Mouse (Mus musculus) bone marrow, adult 2 months (tissue): ENCODE measurements around the gene Gm49510. TPM values are rescaled to one million over a fixed set of nuclear protein-coding genes. Genes with fewer than 3 reads are reported as not detected.

Experiments
- H3K27ac ChIP-seq: fragments of 200-500 bp; 2 replicates; pipeline ENCODE4 v1.5.1; 2012; ENCODE audit warnings: low read depth, mild to moderate bottlenecking, control low read depth, inconsistent platforms, low read length; ENCODE audit not compliant: control insufficient read depth, poor library complexity, insufficient read depth
- H3K4me1 ChIP-seq: fragments of 200-500 bp; 2 replicates; pipeline ENCODE4 v1.6.1; 2011; ENCODE audit warnings: low read length; ENCODE audit not compliant: control insufficient read depth, insufficient read depth
- H3K4me3 ChIP-seq: fragments of 200-500 bp; replicated peaks from 2 replicates; pipeline ENCODE3; 2011; ENCODE audit warnings: mild to moderate bottlenecking, low read depth, low read length, control low read depth; ENCODE audit not compliant: control insufficient read depth
- CTCF ChIP-seq: fragments of 200-500 bp; IDR thresholded peaks from 2 replicates; pipeline ENCODE4 v1.5.1; 2011; ENCODE audit warnings: low read length, control low read depth; ENCODE audit not compliant: control insufficient read depth, insufficient read depth
- POLR2A ChIP-seq: fragments of 200-500 bp; IDR thresholded peaks from 2 replicates; pipeline ENCODE4 v1.6.1; 2011; ENCODE audit warnings: low read depth, mild to moderate bottlenecking, control low read depth, low read length, borderline replicate concordance; ENCODE audit not compliant: control insufficient read depth
- WGBS: fragments of 180-500 bp; shearing (Covaris S2); methylation state at CpG from one replicate; pipeline ENCODE4 v1.1.7; 2018; 5-methylcytosine and 5-hydroxymethylcytosine counted together
- polyA plus RNA-seq: library from polyadenylated mRNA; stranded (reverse); fragments of >200 nt; gene quantifications from 2 replicates; pipeline ENCODE4 v1.2.4, GENCODE M21; 2011; ENCODE audit warnings: low replicate concordance; ENCODE audit not compliant: missing spikeins, insufficient read depth, insufficient read length

The Gm49510 gene
- polyA plus RNA-seq, 1 experiment: not detected

GRCm38 (mm10) chr15:78926021-78926919, 26.8 kb downstream of the Gm49510 start, which contains the start of gene Lgals1:
Gene Lgals1 (plus strand): TSS chr15:78926725.
- Histone ChIP-seq H3K27ac (peak within 1 kb of the TSS; percentile 85), H3K4me1 (peaks cover 10% of the 10 kb centered on the region), H3K4me3 (peak within 1 kb of the TSS; percentile 65)
- 10% methylated on average over 20 of the region's 20 CpGs for WGBS
- TF ChIP-seq POLR2A (peak; percentile 38; the same call in 1 of the 2 replicates), CTCF (no peak)

- peaks cover 10% of the 10 kb centered on the region for H3K4me1 ChIP-seq
Measured at GRCm38 (mm10) chr15:78927021-78927787, 27.7 kb downstream of the Gm49510 start.

GRCm38 (mm10) chr15:78927788-78928457, 28.5 kb downstream of the Gm49510 start:
- Histone ChIP-seq H3K27ac (peak overlapping the region; percentile 85), H3K4me3 (peak overlapping the region; percentile 52), H3K4me1 (peaks cover 9% of the 10 kb centered on the region)
- under 1% methylated on average over 35 of the region's 35 CpGs for WGBS
- TF ChIP-seq POLR2A: peak; percentile 44; the same call in 1 of the 2 replicates
- no peak for TF ChIP-seq CTCF

More at GRCm38 (mm10) chr15:78927021-78927787, 27.7 kb downstream of the Gm49510 start:
- H3K4me3 ChIP-seq: peak overlapping the region; percentile 65
- TF ChIP-seq CTCF (no peak), POLR2A (no peak)
- 15% methylated on average over 15 of the region's 15 CpGs for WGBS
- peak overlapping the region; percentile 85 for H3K27ac ChIP-seq

GRCm38 (mm10) chr15:78928539-78928938, 29.1 kb downstream of the Gm49510 start:
- Histone ChIP-seq H3K4me1 (peaks cover 4% of the 10 kb centered on the region; the same call in 1 of the 2 replicates), H3K4me3 (no peak overlapping the region), H3K27ac (no peak overlapping the region)
- 44% methylated on average over 8 of the region's 8 CpGs for WGBS
- no peak for TF ChIP-seq CTCF

DNA sequence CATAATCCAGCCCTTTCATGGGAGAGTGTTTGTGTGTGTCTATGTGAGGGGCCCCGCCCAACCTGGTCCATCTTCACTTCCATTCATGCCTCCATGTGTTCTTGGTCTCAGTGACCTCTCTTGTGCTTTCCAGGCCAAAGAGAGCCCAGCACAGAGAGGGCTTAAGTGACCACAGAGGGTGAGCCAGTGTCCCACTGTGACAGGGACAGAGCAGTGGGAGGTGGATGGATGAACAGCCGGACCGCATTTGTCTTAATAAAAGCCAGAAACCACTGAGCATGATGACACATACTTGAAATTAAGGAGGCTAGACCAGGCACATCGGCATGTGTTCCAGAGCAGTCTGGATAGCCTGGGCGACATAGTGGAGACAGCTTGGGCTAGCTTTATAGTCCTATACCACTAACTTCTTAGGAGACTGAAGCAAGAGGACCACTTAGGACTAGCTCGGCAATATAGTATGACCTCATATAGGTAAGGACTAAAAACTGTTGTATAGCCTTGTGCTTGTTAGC, 30.8 kb downstream of the Gm49510 start:
- H3K4me3 ChIP-seq: no peak overlapping the region
- TF ChIP-seq POLR2A: no peak
- no peak for TF ChIP-seq CTCF
- H3K4me1 ChIP-seq: peaks cover 2% of the 10 kb centered on the region; the same call in 1 of the 2 replicates
- H3K27ac ChIP-seq: no peak overlapping the region
- WGBS: 88% methylated on average over 6 of the region's 6 CpGs

DNA sequence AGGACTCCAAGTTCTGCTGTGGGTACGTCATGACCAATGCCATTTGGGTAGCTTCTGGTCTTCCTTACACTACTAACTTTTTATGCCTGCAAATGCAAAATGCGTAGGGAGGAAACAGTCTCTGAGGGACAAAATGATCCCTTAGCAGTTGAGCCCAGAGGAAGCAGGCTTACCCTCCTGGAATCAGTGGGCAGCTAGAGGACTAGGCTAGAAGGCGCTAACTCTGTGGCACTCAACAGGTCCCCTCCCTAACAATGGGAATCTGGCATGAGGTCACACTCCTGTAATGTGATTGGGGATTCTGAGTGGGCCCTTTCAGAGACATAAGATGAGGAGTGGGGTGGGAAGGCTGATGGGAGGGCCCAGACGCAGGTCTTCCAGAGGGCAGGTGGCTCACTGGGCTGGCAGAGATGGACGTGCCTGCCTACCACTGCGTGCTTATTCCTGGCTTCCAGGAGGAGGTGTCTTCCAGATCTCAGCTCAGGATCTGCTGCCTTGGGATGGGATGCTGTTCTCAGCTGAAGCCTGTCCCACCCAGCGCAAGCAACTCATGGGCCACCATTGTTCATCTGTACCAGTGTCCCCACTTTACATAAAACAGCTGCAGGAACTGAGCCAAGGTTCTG, 31.4 kb downstream of the Gm49510 start:
- H3K4me3 ChIP-seq: no peak overlapping the region
- TF ChIP-seq CTCF: no peak
- TF ChIP-seq POLR2A: no peak
- no peak overlapping the region for H3K27ac ChIP-seq
- peaks cover 2% of the 10 kb centered on the region; the same call in 1 of the 2 replicates for H3K4me1 ChIP-seq
- WGBS: 89% methylated on average over 7 of the region's 7 CpGs

GRCm38 (mm10) chr15:78931577-78931976, 32.1 kb downstream of the Gm49510 start:
- WGBS: 1% methylated on average over 3 of the region's 3 CpGs
- no peak overlapping the region for H3K27ac ChIP-seq
- peaks cover 3% of the 10 kb centered on the region; the same call in 1 of the 2 replicates for H3K4me1 ChIP-seq
- no peak overlapping the region for H3K4me3 ChIP-seq
- no peak for TF ChIP-seq POLR2A
- peak; percentile 86 for TF ChIP-seq CTCF

- H3K4me1 ChIP-seq: peaks cover 1% of the 10 kb centered on the region; the same call in 1 of the 2 replicates
- H3K4me3 ChIP-seq: peak within 1 kb of the TSS; percentile 98
- TF ChIP-seq POLR2A (peak; percentile 79; the same call in 1 of the 2 replicates), CTCF (no peak)
- under 1% methylated on average over 42 of the region's 42 CpGs for WGBS
- peak within 1 kb of the TSS; percentile 73 for H3K27ac ChIP-seq
Measured at GRCm38 (mm10) chr15:78934784-78935320, 35.4 kb downstream of the Gm49510 start, which contains the start of gene Nol12. Gene Nol12 (plus strand): TSS chr15:78934933.
